Mouse (Mus musculus): Measurements from ENCODE around the gene Gm4303. TPM values are rescaled to one million over a fixed set of nuclear protein-coding genes. Genes with fewer than 3 reads are reported as not detected.

Gm4303 gene
- polyA plus RNA-seq, 1 experiment from 2014 or later = not detected

Other genes with a start within 250 kb of the Gm4303 start
- gene Gm4301, start 10.3 kb upstream of the Gm4303 start, polyA plus RNA-seq (2014; fragmentation: Nextera tagmentation; extraction: Ambion mirVana) = not detected in 2 replicates
- gene Gm4302, start 5.1 kb upstream of the Gm4303 start, polyA plus RNA-seq (2014; fragmentation: Nextera tagmentation; extraction: Ambion mirVana) = not detected in 2 replicates
- not detected in 2 replicates for gene Gm4305, start 5.1 kb downstream of the Gm4303 start, polyA plus RNA-seq (2014; fragmentation: Nextera tagmentation; extraction: Ambion mirVana)
- not detected in 2 replicates for gene Gm4307, start 15.4 kb downstream of the Gm4303 start, polyA plus RNA-seq (2014; fragmentation: Nextera tagmentation; extraction: Ambion mirVana)
- not detected in 2 replicates for gene Gm4312, start 36.6 kb downstream of the Gm4303 start, polyA plus RNA-seq (2014; fragmentation: Nextera tagmentation; extraction: Ambion mirVana)
- 19.2 and 20.0 TPM in 2 replicates for gene Tmtc3, start 141.4 kb downstream of the Gm4303 start, polyA plus RNA-seq (2014; fragmentation: Nextera tagmentation; extraction: Ambion mirVana)
- gene Cep290, start 141.6 kb downstream of the Gm4303 start, polyA plus RNA-seq (2014; fragmentation: Nextera tagmentation; extraction: Ambion mirVana) = 7.4 and 8.9 TPM in 2 replicates
- 10.5 and 12.2 TPM in 2 replicates for gene 4930430F08Rik, start 244.5 kb downstream of the Gm4303 start, polyA plus RNA-seq (2014; fragmentation: Nextera tagmentation; extraction: Ambion mirVana)
- gene 1700017N19Rik, start 244.5 kb downstream of the Gm4303 start, polyA plus RNA-seq (2014; fragmentation: Nextera tagmentation; extraction: Ambion mirVana) = not detected in 2 replicates